Mouse (Mus musculus) layer of hippocampus, postnatal 10 days (tissue): Measurements from ENCODE around the gene Cdk5rap1. TPM values are rescaled to one million over a fixed set of nuclear protein-coding genes. Genes with fewer than 3 reads are reported as not detected.

Source experiments
- DNase-seq, 2 experiments: peaks; one replicate each; pipeline ENCODE4 v3.0.0; 2021; ENCODE audit warnings: low spot score in 2 of 2
- long read RNA-seq: library from polyadenylated mRNA; stranded (forward); transcript quantifications from one replicate; pipeline ENCODE4 v2.0.0, GENCODE M21; 2023
- total RNA-seq, 2 experiments: library from RNA; stranded (reverse); gene quantifications; 2 replicates each; pipeline ENCODE4 v1.2.3; 2021

The Cdk5rap1 gene
- 10 to 100 TPM; 11.9 to 16.1 TPM for total RNA-seq
- long read RNA-seq, transcript Cdk5rap1-201 (14 exons, 1,970 nt), result major isoform, 6 of 13 reads
- long read RNA-seq, partial matches to known transcripts, result 6 of 13 reads
- long read RNA-seq, other reads (novel, unspliced or antisense), result 1 of 13 reads

- DNase-seq, result no peak
Observed at GRCm38 (mm10) chr2:154372842-154373500, at the start of gene Cdk5rap1. Gene Cdk5rap1, minus strand, starts transcription at chr2:154373010.

DNA sequence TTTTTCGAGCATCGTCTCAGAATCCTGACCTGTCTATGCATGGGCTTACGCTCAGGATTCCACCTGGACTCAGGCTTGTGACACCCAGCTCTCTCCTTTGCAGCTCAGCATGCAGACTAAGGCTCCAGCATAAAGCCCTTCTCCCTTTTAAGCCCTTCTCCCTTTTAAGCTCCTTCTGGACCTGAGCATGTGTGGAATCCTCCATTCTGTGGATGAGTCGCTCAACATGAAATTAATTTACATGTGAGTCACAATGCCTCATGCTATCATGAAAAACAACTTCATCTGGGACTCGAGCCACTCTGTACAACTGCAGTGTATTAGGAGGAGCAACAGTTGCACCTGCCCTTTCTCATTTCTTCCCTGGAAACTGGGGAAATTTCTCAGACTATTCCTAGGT is 49.4 kb upstream of the Cdk5rap1 start:
- no peak for DNase-seq

DNA sequence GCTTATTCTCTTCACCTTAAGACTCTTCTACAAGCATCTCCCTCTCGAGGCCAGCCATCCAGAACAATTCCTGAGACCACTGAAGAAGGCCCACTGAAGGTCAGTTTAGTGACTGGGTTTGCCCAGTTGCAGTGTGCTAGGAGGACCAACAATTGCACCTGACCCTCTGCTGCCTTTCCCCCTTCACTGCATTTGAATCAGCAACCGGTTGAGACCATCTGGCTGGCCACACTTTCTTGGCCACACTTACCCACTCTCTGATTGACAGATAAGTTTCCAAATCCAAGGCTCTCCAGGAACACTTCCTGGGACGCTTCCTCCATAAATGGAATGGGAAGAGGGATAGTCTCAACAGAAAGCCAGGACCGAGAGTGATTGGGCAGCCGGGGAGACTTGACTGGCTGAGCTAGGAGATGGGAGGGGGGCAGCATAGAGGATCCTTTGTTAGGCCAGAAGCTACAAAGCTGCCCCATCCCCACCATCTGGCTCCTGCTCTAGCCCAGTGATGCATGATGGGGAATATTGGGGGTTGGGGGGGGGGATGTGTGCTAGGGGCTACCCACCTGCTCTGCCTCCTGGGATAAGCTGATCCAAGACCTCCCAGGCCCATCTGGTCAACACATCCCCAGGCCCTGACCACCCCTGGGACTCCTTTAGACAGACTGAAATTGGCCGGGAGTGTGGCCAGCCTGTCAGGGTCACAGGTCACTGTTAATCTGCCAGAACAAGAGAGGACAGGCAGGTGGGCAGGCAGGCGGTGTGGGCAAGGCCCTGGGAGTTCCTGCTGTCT is 48.3 kb upstream of the Cdk5rap1 start:
- peak; percentile 55 to 60 for DNase-seq

- DNase-seq, result no peak
Observed at GRCm38 (mm10) chr2:154419631-154420515, 47.1 kb upstream of the Cdk5rap1 start.

GRCm38 (mm10) chr2:154418001-154418400 is 45.2 kb upstream of the Cdk5rap1 start:
- DNase-seq, result no peak

- peak; percentile 84 to 90 for DNase-seq
Observed at GRCm38 (mm10) chr2:154417107-154417506, 44.3 kb upstream of the Cdk5rap1 start.

GRCm38 (mm10) chr2:154412018-154412666 is 39.3 kb upstream of the Cdk5rap1 start:
- peak; percentile 41 to 64 for DNase-seq

DNA sequence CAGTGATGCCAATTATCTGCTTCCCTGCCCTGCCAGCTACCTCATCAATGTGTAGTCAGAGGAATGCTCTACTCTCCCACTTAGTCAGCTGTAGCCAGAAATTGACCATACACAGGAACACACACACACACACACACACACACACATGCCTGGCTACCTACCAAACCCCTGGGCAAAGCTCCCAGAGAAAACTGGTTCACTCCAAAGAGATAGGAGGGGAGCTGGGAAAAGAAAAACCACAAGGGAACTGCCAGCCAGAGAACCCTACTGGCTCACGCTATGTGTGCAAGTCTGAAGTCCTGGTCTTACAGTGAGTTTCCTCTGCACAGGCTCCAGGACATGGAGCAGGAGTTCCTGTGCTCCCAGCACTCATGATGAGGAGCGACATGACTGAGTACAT is 37.5 kb upstream of the Cdk5rap1 start:
- peak; percentile 69 to 71 for DNase-seq

DNA sequence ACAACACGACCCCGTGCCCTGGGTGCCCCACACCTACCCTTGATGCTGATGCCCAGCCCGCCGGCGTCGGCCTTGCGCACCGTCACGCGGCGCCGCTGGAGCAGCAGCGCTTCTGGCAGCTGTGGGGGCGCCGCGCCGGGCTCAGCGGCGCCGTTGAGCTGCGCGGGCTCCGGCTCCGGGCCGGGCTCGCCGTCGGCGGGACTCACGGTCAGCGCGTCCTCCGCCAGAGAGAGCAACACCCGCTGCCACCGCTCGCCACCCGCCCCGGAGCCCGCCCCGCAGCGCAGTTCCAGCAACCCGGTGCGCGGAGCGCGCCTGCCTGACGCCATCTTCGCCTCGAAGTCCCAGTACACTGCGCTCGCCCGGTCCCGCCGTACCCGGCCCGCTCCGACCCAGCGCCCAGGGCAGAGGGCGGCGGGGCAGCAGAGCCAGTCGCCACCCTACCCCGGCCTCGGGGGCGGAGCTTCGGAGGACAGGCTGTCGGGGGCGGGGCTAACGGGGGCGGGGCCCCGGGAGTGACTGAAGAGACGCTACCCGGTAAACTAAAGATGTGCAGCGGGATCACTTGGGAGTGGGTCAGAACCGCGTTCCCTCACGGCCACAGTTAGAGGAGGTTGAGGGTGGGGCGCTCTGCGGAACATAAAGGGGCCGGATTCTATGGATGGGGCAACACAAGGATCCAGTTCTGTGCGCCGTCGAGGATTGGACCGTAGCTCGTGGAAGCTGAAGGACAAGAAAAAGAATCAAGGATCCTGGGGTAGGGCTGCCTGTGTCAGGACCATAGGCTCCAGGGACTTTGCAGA is 35.0 kb upstream of the Cdk5rap1 start, which contains the start of gene Snta1:
Gene Snta1 (minus strand): TSS at position 457 of the 803 bp plus-strand sequence.
- DNase-seq, result peak; percentile 76 to 85

DNA sequence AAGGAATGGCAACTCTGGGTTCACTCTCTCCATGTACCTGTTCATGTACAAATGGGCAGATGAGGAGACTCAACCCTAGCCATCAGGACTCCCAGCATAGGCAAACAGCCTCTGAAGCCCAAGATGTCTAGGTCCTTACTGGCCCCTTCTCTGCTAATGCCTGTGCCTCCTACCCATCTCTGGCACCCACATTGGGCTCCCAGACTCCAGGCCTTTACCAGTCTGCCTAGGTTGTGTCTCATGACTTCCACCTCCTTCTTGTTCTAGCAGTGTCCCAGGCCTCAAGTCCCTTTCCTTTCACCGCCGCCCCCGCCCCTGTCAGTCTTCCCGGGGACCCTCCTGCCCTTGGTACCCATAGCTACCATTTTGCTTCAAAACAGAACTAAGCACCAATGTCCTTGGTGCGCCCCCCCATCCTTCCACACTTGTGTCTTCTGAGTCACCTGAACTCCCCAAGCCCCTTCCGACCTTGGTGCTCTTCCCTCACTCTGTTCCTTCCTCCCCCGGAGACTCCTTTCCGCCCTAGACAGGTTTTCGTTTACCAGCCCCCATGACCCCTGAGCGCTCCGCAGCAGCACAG is 34.3 kb upstream of the Cdk5rap1 start:
- no peak for DNase-seq

- DNase-seq, result no peak
Observed at GRCm38 (mm10) chr2:154405447-154405994, 32.7 kb upstream of the Cdk5rap1 start.

- no peak for DNase-seq
Observed at GRCm38 (mm10) chr2:154402811-154403210, 30.0 kb upstream of the Cdk5rap1 start.

GRCm38 (mm10) chr2:154401976-154402375 is 29.2 kb upstream of the Cdk5rap1 start:
- no peak for DNase-seq

DNA sequence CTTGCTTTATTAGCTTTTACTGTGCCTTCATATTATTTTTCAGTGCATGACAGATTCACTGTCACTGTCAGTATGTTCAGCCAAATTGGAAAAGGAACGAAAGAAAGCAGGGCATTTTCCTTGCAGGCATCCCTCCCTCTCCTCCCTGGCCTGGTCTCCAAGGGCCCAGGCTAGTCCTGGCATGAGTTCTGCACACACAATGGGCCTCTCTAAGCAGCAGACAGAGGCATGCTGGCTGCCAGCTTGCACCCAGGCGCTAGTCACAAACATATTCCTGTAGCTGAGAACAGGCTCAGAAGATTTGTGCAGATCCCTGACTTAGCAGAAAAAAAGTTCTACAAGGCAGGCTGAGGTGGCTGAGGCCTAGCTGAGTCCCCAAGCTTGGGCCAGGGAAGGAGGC is 26.5 kb upstream of the Cdk5rap1 start:
- peak; percentile 54 to 64 for DNase-seq

GRCm38 (mm10) chr2:154398267-154398666 is 25.5 kb upstream of the Cdk5rap1 start:
- DNase-seq, result no peak

DNA sequence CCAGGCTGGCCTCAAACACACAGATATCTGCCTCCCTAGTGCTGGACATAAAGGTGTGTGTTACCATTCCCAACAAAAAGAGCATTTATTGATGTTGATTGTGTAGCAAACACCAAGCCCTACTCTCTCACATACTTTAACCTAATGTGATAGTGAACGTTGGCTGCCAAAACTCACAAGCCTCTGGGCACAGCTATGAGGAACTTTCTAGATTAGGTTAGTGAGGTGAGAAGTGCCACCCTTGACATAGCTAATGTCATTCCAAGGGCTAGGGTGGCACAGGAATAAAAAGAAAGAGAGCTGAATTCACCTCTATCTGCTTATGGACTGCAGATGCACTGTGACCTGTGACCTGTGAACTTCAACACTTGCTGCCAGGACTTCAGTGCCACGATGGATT is 23.7 kb upstream of the Cdk5rap1 start:
- DNase-seq, result no peak

DNA sequence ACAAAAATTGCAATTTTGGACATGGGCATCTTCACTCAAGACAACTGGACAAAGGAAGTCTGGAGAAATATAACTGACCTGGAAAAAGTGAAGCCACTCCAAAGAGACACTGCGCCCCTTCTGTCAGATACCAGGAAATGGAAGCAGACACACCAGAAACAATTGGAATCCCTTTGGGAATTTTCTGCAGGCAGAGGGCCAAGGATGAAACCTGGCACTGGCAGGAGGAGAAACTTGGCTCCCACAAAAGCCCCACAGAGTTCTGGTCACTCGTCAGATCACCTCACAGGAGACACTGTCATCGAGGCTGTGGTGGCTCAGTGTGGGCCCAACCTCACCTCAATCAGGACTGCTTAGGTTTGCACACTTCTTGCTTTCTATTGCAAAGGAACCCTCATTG is 21.8 kb upstream of the Cdk5rap1 start:
- no peak for DNase-seq

- DNase-seq, result peak; percentile 44 to 63
Observed at GRCm38 (mm10) chr2:154390180-154390964, 17.6 kb upstream of the Cdk5rap1 start.
